Mouse (Mus musculus) right cerebral cortex, postnatal 4 days (tissue): Measurements from ENCODE around the gene Phykpl.
"Not testable (repeated sequence)": the region's sequence is repeated elsewhere in the genome, so short reads cannot be mapped to it uniquely, and the experiment has no call there.

Source experiments
- DNase-seq: peaks from one replicate; pipeline ENCODE4 v3.0.0-alpha.2; 2022

The Phykpl gene

GRCm38 (mm10) chr11:51619409-51620060, 35.0 kb downstream of the Phykpl start, which contains the start of gene Nhp2:
Nhp2 (plus strand) TSS chr11:51619735.
- peak; percentile 86 for DNase-seq

GRCm38 (mm10) chr11:51620084-51620483, 35.5 kb downstream of the Phykpl start:
- no peak for DNase-seq

- no peak for DNase-seq
Observed at GRCm38 (mm10) chr11:51621776-51622175, 37.2 kb downstream of the Phykpl start.

GRCm38 (mm10) chr11:51622971-51623491, 38.5 kb downstream of the Phykpl start:
- DNase-seq = peak; percentile 32

GRCm38 (mm10) chr11:51625187-51625820, 40.7 kb downstream of the Phykpl start:
- no peak for DNase-seq

GRCm38 (mm10) chr11:51627425-51627824, 42.9 kb downstream of the Phykpl start:
- DNase-seq = no peak

- DNase-seq = no peak
Observed at GRCm38 (mm10) chr11:51627907-51628306, 43.4 kb downstream of the Phykpl start.

GRCm38 (mm10) chr11:51629651-51630314, 45.2 kb downstream of the Phykpl start:
- DNase-seq = no peak

- DNase-seq = no peak
Observed at GRCm38 (mm10) chr11:51632130-51632753, 47.7 kb downstream of the Phykpl start.

- DNase-seq = not testable (repeated sequence)
Observed at GRCm38 (mm10) chr11:51633200-51633599, 48.6 kb downstream of the Phykpl start.

GRCm38 (mm10) chr11:51633721-51634120, 49.2 kb downstream of the Phykpl start:
- DNase-seq = no peak

- DNase-seq = no peak
Observed at GRCm38 (mm10) chr11:51635127-51635524, 50.6 kb downstream of the Phykpl start.

- DNase-seq = peak; percentile 94
Observed at GRCm38 (mm10) chr11:51635525-51636322, 51.2 kb downstream of the Phykpl start, which contains the start of gene Rmnd5b. Rmnd5b (minus strand) TSS chr11:51635896.

- DNase-seq = peak; percentile 28
Observed at GRCm38 (mm10) chr11:51636323-51636684, 51.7 kb downstream of the Phykpl start.

- DNase-seq = no peak
Observed at GRCm38 (mm10) chr11:51637971-51638414, 53.4 kb downstream of the Phykpl start.

GRCm38 (mm10) chr11:51638497-51638896, 53.9 kb downstream of the Phykpl start:
- DNase-seq = no peak

- no peak for DNase-seq
Observed at GRCm38 (mm10) chr11:51640748-51641147, 56.2 kb downstream of the Phykpl start.

GRCm38 (mm10) chr11:51643202-51643601, 58.6 kb downstream of the Phykpl start:
- no peak for DNase-seq

- no peak for DNase-seq
Observed at GRCm38 (mm10) chr11:51643761-51644160, 59.2 kb downstream of the Phykpl start.

- no peak for DNase-seq
Observed at GRCm38 (mm10) chr11:51644217-51644616, 59.7 kb downstream of the Phykpl start.

- no peak for DNase-seq
Observed at GRCm38 (mm10) chr11:51645293-51645692, 60.7 kb downstream of the Phykpl start.

- no peak for DNase-seq
Observed at GRCm38 (mm10) chr11:51646245-51646644, 61.7 kb downstream of the Phykpl start.
